Mouse (Mus musculus): ENCODE measurements around the gene Gm7970.
"Not testable (repeated sequence)": the region's sequence is repeated elsewhere in the genome, so short reads cannot be mapped to it uniquely, and the experiment has no call there.

The Gm7970 gene

GRCm38 (mm10) chr14:41555483-41555882, at the start of gene Gm7970:
TSS of gene Gm7970 (minus strand) at chr14:41555583.
- DNase-seq (ENCODE audit: low spot score) = not testable (repeated sequence)

GRCm38 (mm10) chr14:41600935-41601334, 45.6 kb upstream of the Gm7970 start:
- DNase-seq (ENCODE audit: low spot score) = not testable (repeated sequence)

DNA sequence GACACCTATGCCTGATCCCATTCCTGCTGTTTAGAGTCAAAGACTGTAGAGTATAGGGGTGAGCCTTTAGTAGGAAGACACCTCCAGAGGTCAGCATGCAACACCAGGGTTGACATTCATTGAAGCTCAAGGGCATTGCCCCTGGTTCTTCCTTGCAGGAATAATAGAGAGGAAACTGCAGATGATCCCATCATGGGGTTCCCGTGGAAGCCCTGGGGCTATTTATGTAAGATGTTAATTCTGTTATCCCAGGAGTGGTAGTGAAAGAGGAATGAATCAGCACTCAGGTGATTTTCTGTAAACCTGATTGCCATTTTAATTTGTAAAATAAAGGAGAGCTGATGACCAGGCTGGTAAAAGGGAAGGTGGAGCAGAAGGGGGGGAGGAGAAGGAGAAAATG, 31.0 kb upstream of the Gm7970 start:
- not testable (repeated sequence) for DNase-seq (ENCODE audit: low spot score)

GRCm38 (mm10) chr14:41572911-41573310, 17.5 kb upstream of the Gm7970 start, which contains the start of gene 1700049E17Rik2:
TSS of gene 1700049E17Rik2 (plus strand) at chr14:41573211.
- not testable (repeated sequence) for DNase-seq (ENCODE audit: low spot score)

GRCm38 (mm10) chr14:41524695-41525094, 30.7 kb downstream of the Gm7970 start:
- not testable (repeated sequence) for DNase-seq (ENCODE audit: low spot score)

- not testable (repeated sequence) for DNase-seq (ENCODE audit: low spot score)
These were observed 34.7 kb downstream of the Gm7970 start for GRCm38 (mm10) chr14:41520683-41521082.

Measured in ovary, postnatal 14 days (tissue).